Mouse (Mus musculus) large intestine, adult 2 months (tissue): ENCODE results near the gene Exoc4. TPM values are rescaled to one million over a fixed set of nuclear protein-coding genes. Genes with fewer than 3 reads are reported as not detected.

Experiments used
- DNase-seq: peaks from one replicate; pipeline ENCODE4 v3.0.0-alpha.2; 2012; ENCODE audit warnings: low read depth, low spot score
- WGBS: fragments of 180-500 bp; shearing (Covaris S2); methylation state at CpG from one replicate; pipeline ENCODE4 v1.1.7; 2018; 5-methylcytosine and 5-hydroxymethylcytosine counted together
- polyA plus RNA-seq: library from polyadenylated mRNA; depleted of rRNA; stranded (reverse); fragments of >200 nt; gene quantifications from 2 replicates; pipeline ENCODE4 v1.2.3, GENCODE M21; 2012

The Exoc4 gene
- polyA plus RNA-seq, 1 experiment: 5.2 TPM

DNA sequence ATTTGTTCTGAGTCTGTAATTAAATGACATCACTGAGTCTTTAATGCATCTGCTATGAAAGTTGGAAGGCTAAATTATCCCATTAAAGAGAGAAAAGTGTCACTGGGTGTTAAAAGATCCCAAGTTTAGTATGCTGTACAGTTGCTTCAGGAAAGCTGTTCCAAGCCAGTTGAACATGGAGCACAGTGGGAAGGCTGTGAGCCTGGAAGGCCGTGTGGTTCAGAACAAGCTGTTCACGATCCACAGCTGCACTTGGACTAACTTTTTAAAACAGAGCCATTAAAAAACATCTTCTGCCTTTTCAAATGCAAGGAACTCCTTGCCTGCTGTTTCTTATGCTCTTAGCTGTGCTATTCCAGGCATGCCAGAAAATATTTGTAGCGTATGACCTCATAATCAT is 475.7 kb downstream of the Exoc4 start:
- no peak for DNase-seq
- 78% methylated on average over 3 of the region's 3 CpGs for WGBS

DNA sequence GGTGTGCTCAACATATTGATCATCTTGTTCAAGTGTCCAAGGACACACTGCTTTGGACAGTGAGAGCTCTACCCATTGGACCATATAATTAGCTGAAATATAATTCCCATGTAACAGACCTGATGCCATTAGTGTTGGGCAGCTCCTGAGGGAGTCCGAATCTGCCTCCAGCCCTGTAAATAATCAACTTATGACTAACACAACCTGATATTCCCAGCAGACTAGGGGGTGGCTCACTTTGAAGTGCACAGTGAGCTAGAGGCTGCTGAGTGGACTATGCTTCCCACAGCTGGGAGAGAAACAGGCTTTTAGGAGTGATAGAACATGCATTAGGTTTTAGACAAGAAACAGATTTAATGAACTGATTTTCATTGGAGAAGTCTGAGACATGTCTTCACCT is 478.4 kb downstream of the Exoc4 start:
- no peak for DNase-seq
- 26% methylated on average over 1 of the region's 1 CpGs for WGBS

DNA sequence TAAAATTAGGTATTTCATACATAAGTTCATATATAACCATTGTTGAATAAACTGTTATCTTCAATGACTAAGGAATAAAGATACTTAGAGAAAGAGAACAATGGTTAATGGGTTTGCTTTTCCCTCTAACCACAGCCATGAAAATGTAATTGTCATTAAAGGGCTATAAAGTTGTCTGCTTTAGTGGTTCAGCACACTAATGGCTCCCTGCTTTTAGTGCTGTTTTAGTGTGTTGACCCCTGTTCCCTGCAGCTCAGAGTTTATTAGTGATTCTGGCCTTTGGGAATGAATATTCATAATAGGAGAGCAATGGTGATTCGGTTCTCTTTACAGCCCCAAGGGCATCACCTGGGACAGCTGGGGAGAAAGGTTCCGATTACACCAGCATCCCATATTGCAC is 483.3 kb downstream of the Exoc4 start:
- DNase-seq: no peak
- WGBS: 54% methylated on average over 2 of the region's 2 CpGs

DNA sequence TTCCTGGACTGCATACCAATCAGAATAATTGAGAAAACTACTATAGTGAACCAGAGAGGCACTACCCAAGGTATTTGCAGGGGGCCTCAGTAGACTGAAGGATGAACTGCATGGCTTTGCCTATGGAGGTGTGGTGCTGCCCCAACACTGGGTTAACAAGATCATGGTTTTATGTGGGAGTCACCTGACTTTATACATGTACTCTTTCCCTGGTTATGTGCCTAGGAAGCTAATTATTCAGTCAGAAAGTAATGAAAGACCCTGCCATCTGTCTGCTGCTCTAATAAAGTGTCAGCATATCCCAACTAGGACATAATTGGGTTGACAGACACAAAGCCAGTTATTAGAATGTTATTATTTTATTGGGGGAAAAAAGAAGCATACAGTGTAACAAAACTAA is 484.7 kb downstream of the Exoc4 start:
- DNase-seq: no peak

DNA sequence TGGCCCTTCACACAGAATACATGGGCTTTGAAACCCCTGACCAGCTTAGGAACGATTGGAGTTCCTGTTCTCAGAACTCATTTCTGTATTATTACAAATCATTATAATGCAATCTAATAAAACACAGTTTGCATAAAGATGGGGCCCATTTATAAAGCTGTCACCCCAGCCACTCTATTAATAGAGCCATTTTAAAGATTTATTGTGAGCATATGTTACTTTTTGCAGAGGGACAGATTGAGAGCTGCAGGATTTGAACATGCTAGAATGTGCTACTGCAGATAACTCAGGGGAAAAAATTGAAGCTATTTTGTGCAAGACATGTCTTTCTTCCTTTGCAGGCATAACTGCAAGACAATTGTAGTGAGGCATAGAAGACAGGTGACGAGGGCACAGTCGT is 485.1 kb downstream of the Exoc4 start:
- 82% methylated on average over 3 of the region's 3 CpGs for WGBS
- DNase-seq: no peak

DNA sequence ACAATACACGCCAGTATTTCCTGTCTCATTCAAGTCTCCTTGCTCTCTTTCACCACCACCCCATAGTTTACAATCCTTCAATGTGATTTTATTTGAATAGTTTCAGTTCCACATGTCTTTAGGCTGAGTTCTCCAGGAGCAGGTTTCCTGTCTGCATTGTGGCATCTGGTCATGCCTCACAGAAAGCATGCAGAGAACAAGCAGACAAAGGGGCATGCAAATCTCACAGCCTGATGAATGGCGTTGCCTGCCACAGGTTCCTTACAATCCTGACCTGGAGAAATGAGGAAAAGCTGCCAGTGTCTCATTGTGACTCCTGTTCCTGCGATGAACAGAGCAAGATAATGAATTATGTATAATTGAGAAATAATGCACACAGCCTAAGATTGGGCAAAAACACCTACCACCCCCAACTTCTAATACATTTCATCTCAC is 490.0 kb downstream of the Exoc4 start:
- DNase-seq: no peak
- WGBS: 76% methylated on average over 3 of the region's 3 CpGs

DNA sequence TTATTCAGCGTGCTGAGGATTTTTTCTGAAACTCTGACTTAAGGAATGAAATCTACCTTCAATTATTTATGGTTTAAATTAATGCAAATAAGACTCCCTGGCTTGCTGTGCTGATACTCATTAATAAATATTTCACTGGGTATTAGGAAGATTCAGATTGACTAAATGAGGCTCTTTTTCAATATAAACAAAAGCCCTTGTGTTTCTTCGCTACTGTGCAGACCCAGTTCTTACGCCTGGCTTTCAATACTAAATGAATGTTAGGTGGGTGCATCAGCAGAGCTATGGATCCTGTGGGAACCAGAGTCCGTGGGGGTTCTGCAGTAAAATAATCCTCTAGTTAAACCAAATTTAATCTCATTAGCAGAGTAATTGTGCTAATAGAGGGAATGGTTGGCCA is 490.4 kb downstream of the Exoc4 start:
- no peak for DNase-seq
- 90% methylated on average over 4 of the region's 4 CpGs for WGBS

DNA sequence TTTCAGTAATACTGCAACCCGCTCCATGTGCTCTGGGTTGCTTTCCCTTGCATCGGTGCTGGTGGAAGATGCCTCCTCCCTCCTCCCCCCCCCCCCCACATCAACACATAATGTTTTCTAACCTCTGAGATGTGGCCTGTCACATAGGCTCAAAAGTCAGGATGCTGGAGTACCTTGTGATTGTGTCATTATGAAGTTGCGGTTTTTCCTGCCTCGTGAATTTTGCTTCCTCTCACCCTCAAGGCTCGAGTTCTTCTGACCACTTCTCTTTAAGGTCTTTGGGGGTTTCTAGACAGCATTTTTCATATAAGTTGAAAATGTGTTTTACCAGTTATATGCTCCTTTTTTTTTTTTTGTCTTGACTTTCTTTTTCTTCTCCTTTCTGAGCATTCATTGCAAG is 507.1 kb downstream of the Exoc4 start:
- 89% methylated on average over 5 of the region's 5 CpGs for WGBS
- DNase-seq: no peak

DNA sequence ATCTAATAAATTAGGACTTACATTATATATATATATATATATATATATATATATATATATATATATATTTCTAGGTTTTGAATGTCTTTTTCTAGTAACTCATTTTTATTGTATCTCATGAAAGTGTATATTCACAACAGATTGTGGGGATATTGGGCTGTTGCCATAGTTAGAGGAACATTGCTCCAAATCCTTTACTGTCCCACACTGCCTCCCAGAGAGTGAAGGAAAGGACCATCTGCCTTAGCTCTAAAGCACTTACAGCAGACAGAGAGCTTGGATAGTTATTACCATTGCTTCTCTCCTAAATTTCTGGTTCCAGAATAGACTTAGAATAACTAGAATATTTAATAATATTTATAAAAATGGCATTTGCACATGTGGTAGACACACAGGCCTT is 512.7 kb downstream of the Exoc4 start:
- DNase-seq: no peak

DNA sequence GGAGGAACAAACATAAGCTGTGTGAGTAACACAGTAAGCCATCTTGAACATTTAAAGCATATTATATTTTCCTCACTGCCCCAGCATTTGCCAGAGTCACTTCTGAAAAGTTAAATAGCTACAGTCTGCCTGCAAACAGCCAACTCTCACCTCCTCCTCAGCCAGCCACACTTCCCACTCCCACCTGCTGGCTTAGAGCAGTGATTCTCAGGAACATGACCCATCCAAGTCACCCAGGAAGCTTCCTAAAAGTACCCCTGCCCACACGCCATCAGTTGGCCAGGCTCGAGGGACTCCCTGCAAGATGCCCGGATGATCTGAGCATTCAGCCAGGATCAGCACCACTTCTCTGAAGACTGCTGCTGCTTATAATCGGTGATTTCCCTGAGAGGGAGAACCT is 514.4 kb downstream of the Exoc4 start:
- no peak for DNase-seq
- WGBS: 84% methylated on average over 4 of the region's 4 CpGs

DNA sequence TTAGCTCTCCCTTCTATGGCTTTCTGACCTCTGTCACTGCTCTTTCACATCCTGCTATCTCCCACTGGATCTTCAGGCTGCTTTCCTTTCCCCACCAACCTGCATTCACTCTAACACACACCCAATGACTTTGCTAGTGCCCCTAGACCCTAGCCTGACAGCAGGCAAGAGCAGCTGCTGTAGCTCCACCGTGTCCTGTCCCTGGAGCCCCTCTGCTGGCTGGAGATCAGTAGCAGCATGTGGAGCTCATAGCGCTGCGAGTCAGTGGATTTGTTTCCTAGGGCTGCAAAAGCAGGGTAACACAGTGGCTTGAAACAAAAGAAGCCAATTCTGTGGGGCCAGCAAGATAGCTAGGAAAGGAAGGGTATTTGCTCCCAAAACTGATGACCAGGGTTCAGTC is 515.1 kb downstream of the Exoc4 start:
- WGBS: 69% methylated on average over 3 of the region's 3 CpGs
- DNase-seq: no peak

DNA sequence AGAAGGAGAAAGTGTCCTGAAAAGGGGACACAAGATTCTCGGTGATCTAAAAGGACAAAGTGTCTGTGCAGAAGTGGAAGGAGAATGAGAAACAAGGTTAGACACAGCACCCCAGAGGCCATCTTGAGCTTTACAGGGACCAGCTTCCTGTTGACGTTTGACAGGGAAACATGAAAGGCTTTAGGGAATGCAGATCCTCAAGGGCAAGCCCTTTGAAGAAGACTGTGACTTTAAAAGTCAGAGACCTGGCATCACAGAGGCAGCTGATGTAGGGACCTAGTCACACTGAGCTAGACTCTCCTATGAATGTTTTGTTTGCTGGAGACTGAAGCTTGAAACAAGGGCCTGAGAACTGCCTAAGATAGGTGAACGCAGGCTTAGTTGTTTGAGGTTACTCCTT is 520.4 kb downstream of the Exoc4 start:
- DNase-seq: no peak
- WGBS: 72% methylated on average over 3 of the region's 3 CpGs

DNA sequence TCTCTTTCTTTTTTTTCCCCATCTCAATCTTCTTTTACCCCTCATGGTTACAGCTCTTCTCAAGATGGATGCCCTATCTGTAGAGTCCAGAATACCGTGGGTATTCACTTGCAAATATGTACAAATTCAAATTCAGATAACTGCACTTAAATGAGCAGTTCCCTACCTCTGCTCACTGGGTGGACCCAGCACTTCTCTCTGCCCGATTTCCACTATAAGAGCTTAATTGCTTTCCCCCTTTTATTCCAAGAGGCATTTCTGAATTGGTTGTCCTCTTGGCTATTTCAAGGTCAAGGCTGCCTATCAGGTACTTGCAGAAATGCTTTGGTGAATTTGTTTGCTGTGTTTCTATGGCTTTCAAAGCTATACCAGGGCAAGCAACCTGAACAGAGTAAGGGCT is 521.1 kb downstream of the Exoc4 start:
- DNase-seq: no peak
- WGBS: 68% methylated on average over 2 of the region's 2 CpGs

DNA sequence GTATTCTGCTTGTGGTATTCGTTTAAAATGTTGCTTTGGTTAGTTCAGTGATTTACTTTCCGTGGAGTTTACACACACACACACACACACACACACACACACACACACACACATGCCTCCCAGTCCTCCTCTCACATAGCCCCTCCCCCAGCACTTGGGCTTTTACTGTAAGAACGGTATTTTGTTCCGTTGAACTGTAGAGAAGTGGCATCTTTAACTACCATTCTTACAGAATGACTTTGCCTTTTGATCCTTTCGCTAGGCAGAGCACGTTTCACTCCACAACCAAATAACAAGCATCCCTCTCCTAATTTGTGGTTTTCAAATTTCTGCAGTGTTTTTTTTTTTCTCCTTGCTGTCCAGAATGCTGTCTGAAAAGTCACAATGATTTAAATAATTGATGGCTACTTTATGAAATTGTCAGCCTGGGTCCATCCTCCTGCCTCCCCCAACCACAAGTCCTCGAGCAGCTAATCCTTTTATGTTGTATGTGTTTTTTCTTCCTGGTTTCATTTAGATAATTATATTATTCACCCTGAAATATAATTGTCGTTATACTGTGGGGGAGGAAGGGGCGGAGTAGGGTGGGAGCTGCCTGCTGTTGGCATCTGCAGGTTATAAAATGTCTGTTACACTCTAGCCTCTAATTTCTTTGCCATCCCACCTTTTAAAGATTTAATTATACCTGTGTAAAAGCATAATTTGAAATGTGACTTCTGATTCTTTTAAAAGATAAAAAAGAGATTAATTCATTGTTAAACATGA is 523.8 kb downstream of the Exoc4 start:
- DNase-seq: no peak
- WGBS: 60% methylated on average over 9 of the region's 9 CpGs

DNA sequence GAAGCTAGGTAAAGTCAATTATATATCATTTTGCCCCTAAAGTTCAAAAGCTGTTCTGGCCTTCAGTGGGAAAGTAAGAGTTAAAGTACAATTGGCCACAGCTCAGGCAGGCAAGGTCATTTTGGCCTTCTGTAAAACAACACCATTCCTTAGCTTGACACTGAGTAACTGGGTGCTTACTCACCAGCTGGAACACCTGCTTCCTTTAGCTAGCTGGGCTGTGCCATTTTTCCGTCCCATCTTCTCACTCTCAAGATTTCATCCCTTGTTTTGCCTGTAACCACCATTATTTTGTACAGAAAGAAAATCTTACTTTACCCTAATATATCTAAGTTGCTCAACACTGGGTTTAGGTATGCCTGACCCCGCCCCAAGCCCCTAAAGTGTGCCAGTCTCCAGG is 543.7 kb downstream of the Exoc4 start:
- no peak for DNase-seq
- 83% methylated on average over 2 of the region's 2 CpGs for WGBS

DNA sequence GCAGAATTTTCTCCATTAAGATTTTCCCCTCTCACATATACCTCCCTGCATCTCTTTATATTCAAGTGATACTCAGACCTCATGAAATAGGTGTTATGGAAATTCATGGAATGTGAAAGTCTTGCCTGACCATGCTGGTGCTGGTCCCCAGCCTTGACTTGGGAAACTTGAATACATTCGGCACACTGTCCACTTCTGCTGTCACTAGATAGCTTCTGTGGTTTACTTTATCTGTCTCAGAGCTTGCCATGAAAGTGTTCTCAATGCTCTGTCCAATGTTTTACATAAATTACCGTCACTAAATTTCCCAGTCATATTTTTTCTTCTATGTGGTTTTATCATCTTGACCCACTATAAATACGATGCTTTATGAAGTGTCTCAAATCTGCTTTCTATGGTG is 552.4 kb downstream of the Exoc4 start:
- DNase-seq: no peak
- WGBS: 89% methylated on average over 3 of the region's 3 CpGs

DNA sequence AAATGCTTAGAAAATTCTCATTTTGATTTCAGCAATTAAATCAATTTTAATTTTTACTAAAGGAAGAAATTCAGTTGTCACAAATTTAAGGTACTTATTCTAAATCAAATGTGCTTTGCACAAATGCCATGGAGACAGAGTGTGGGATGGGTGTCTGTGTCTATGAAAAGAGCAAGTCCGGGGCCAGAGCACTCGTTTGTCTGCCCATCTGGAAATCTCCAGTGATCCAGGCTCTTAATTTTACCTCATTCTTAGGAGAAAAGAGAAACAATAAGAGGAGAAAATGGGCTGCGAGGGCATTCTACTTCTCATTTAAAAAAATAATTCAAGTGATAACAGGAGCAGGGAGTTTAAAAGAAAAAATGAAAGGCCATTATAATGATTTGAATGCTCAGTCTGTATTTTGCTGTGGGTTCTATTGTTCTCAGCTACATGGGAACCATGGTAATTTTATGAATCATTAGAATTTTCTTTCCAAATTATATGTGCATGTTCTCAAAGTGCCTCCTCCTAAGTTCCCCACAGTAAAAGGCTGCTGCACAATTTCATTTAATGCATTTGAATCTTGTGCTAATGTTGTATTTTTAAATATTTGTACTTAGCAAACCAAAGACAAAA is 554.7 kb downstream of the Exoc4 start:
- DNase-seq: no peak
- WGBS: 93% methylated on average over 3 of the region's 3 CpGs

DNA sequence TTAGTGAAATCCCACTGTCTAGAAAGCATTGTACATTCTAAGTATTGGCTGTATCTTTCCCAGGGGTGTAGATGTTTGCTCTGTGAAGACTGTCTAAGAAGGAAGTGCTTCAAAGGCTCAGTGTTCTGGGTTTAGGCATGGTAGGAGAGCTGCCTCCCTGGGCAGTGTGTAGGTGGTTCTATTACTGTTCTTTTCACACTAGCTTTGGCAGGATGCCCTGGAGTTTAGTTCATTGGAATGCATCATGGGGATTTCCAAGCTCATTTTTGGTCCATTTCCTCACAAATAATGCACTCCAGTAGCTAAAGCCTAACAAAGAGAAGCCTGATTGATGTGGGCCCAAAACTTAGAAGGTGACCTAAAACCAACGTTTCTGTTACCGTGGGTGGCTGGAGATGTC is 555.9 kb downstream of the Exoc4 start:
- no peak for DNase-seq

DNA sequence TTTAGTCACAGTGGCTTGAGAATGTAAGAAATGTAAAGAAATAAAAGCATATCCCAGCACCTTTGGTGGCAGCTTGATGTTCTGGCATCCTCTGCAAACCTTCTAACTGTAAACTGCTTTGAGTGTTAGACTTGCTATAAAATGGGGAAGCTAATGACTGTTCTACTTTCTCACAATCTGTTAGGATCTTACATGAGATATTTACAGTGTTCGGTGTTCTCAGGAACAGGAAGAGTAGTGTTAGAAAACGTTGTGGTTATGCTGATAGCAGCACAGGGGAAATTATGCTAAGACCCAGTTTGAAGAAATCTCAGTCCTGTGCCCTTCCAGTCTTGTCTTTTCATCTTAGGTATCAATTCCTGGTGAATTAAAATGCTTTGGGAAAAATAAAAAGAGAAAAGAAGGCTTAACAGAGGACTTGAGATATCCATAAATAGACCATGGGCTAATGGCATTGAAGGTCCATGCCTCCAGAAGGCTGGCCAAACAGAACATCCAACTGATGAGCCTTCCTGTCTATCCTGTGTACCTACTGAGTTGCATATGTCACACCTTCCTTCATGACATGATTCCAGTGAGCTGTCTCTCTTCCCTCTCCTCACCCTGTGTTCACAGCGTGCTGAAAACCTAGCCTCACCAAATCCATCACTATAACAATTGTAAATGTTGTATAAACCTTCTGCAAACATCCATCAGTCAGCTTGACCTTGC is 557.3 kb downstream of the Exoc4 start:
- WGBS: 58% methylated on average over 3 of the region's 3 CpGs
- DNase-seq: no peak

More for the DNA sequence above, 555.9 kb downstream of the Exoc4 start:
- WGBS: 78% methylated on average over 2 of the region's 2 CpGs

DNA sequence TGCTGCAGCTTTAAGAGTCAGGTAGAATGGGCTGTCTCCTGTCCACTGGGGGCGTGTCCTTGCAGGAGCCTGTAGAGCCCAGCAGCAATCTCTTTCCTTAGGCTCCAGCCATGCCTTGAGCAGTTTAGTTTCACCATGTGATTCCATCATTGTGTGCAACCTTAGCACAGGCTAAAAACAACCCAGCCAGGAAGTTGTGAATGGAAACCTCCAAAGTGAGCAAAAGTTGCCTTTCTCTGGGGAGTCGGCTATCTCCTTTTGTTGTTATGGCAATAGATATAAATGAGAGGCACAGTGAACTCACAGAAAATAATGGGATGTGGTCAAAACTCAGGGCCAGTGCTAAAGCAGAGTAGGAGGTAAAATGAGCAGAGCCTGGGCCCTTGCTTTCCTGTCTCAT is 565.5 kb downstream of the Exoc4 start:
- DNase-seq: no peak
- WGBS: 62% methylated on average over 2 of the region's 2 CpGs

DNA sequence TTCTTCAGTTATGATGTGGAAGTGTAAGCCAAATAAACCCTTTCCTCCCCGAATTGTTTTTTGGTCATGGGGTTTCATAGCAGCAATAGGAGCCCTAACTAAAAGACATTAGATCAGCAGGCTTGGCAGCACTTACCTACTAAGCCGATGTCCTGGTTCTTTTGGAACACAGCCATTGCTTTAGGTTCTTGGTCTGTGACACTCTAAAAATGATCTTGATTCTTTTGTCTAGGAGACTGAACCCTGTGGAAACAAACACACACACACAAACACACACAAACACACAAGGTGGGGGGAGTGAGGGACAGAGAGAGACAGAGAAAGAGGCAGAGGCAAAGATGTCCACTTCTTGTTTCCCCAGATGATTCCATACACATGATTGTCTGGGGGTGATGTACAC is 574.3 kb downstream of the Exoc4 start:
- 84% methylated on average over 2 of the region's 2 CpGs for WGBS
- DNase-seq: no peak
